Mouse (Mus musculus): ENCODE data around the gene Spib. TPM values are rescaled to one million over a fixed set of nuclear protein-coding genes. Genes with fewer than 3 reads are reported as not detected.

The Spib gene
- polyA plus RNA-seq, 1 experiment from 2014 or later = not detected

GRCm38 (mm10) chr7:44547041-44547440, 15.2 kb upstream of the Spib start:
- Histone ChIP-seq H3K4me1 (peaks cover 14% of the 10 kb centered on the region), H3K27ac (replicated peaks) (no peak overlapping the region), H3K36me3 (peaks cover 35% of the 10 kb centered on the region), H3K9me3 (no peaks in the 10 kb centered on the region), H3K4me3 (no peak overlapping the region), H3K9ac (replicated peaks) (peak overlapping the region; percentile 67; the same call in 1 of the 2 replicates), H3K4me2 (replicated peaks) (peak overlapping the region; percentile 87), H3K27me3 (no peaks in the 10 kb centered on the region)
- no peak for ATAC-seq (ENCODE audit: low FRiP score, low read depth)
- 98% methylated on average over 11 of the region's 13 CpGs for WGBS

- 92% methylated on average over 3 of the region's 3 CpGs for WGBS
- H3K36me3 ChIP-seq = peaks cover 35% of the 10 kb centered on the region
Observed at GRCm38 (mm10) chr7:44546274-44546673, 14.4 kb upstream of the Spib start.

GRCm38 (mm10) chr7:44543071-44543470, 11.2 kb upstream of the Spib start:
- ATAC-seq (ENCODE audit: low FRiP score, low read depth) = no peak
- WGBS = 81% methylated on average over 12 of the region's 12 CpGs

More at GRCm38 (mm10) chr7:44546274-44546673, 14.4 kb upstream of the Spib start:
- H3K27ac ChIP-seq (replicated peaks) = no peak overlapping the region
- no peak overlapping the region for H3K4me2 ChIP-seq (replicated peaks)
- no peaks in the 10 kb centered on the region for H3K27me3 ChIP-seq
- peaks cover 14% of the 10 kb centered on the region for H3K4me1 ChIP-seq
- H3K9ac ChIP-seq (replicated peaks) = no peak overlapping the region
- no peak overlapping the region for H3K4me3 ChIP-seq
- no peak for ATAC-seq (ENCODE audit: low FRiP score, low read depth)
- H3K9me3 ChIP-seq = no peaks in the 10 kb centered on the region

GRCm38 (mm10) chr7:44542555-44542954, 10.7 kb upstream of the Spib start:
- Histone ChIP-seq H3K4me3 (no peak overlapping the region), H3K27ac (replicated peaks) (no peak overlapping the region), H3K9ac (replicated peaks) (no peak overlapping the region), H3K36me3 (peaks cover 52% of the 10 kb centered on the region), H3K4me1 (peaks cover 7% of the 10 kb centered on the region), H3K4me2 (replicated peaks) (no peak overlapping the region), H3K9me3 (no peaks in the 10 kb centered on the region), H3K27me3 (no peaks in the 10 kb centered on the region)
- ATAC-seq (ENCODE audit: low FRiP score, low read depth) = no peak
- 96% methylated on average over 11 of the region's 11 CpGs for WGBS

More at GRCm38 (mm10) chr7:44543071-44543470, 11.2 kb upstream of the Spib start:
- H3K36me3 ChIP-seq = peaks cover 47% of the 10 kb centered on the region
- no peak overlapping the region for H3K4me2 ChIP-seq (replicated peaks)
- H3K9ac ChIP-seq (replicated peaks) = no peak overlapping the region
- peaks cover 13% of the 10 kb centered on the region for H3K4me1 ChIP-seq
- no peaks in the 10 kb centered on the region for H3K27me3 ChIP-seq
- H3K9me3 ChIP-seq = no peaks in the 10 kb centered on the region
- no peak overlapping the region for H3K4me3 ChIP-seq
- no peak overlapping the region for H3K27ac ChIP-seq (replicated peaks)

- H3K36me3 ChIP-seq = peaks cover 86% of the 10 kb centered on the region
- H3K4me1 ChIP-seq = no peaks in the 10 kb centered on the region
- no peaks in the 10 kb centered on the region for H3K9me3 ChIP-seq
- H3K9ac ChIP-seq (replicated peaks) = no peak overlapping the region
- no peak for ATAC-seq (ENCODE audit: low FRiP score, low read depth)
- 92% methylated on average over 41 of the region's 41 CpGs for WGBS
- H3K27ac ChIP-seq (replicated peaks) = no peak overlapping the region
- no peaks in the 10 kb centered on the region for H3K27me3 ChIP-seq
- H3K4me3 ChIP-seq = no peak overlapping the region
- no peak overlapping the region for H3K4me2 ChIP-seq (replicated peaks)
Observed at GRCm38 (mm10) chr7:44538756-44539624, 7.1 kb upstream of the Spib start.

- no peak for ATAC-seq (ENCODE audit: low FRiP score, low read depth)
- no peak overlapping the region for H3K9ac ChIP-seq (replicated peaks)
- WGBS = 93% methylated on average over 13 of the region's 13 CpGs
- H3K4me2 ChIP-seq (replicated peaks) = no peak overlapping the region
- no peaks in the 10 kb centered on the region for H3K4me1 ChIP-seq
- H3K9me3 ChIP-seq = no peaks in the 10 kb centered on the region
- peaks cover 96% of the 10 kb centered on the region for H3K36me3 ChIP-seq
- H3K4me3 ChIP-seq = no peak overlapping the region
- H3K27ac ChIP-seq (replicated peaks) = no peak overlapping the region
- no peaks in the 10 kb centered on the region for H3K27me3 ChIP-seq
Observed at GRCm38 (mm10) chr7:44537496-44537895, 5.6 kb upstream of the Spib start.

GRCm38 (mm10) chr7:44537009-44537408, 5.1 kb upstream of the Spib start:
- Histone ChIP-seq H3K9ac (replicated peaks) (no peak overlapping the region), H3K27ac (replicated peaks) (no peak overlapping the region), H3K4me2 (replicated peaks) (no peak overlapping the region), H3K9me3 (no peaks in the 10 kb centered on the region), H3K4me3 (no peak overlapping the region), H3K27me3 (no peaks in the 10 kb centered on the region), H3K4me1 (no peaks in the 10 kb centered on the region), H3K36me3 (peaks cover 94% of the 10 kb centered on the region)
- WGBS = 85% methylated on average over 7 of the region's 7 CpGs
- no peak for ATAC-seq (ENCODE audit: low FRiP score, low read depth)

GRCm38 (mm10) chr7:44536590-44536968, 4.7 kb upstream of the Spib start:
- Histone ChIP-seq H3K9me3 (no peaks in the 10 kb centered on the region), H3K4me1 (no peaks in the 10 kb centered on the region), H3K4me2 (replicated peaks) (no peak overlapping the region), H3K9ac (replicated peaks) (no peak overlapping the region), H3K36me3 (peaks cover 89% of the 10 kb centered on the region), H3K4me3 (no peak overlapping the region), H3K27me3 (no peaks in the 10 kb centered on the region), H3K27ac (replicated peaks) (no peak overlapping the region)
- no peak for ATAC-seq (ENCODE audit: low FRiP score, low read depth)
- 94% methylated on average over 6 of the region's 6 CpGs for WGBS

- ATAC-seq (ENCODE audit: low FRiP score, low read depth) = no peak
- no peak overlapping the region for H3K9ac ChIP-seq (replicated peaks)
- H3K27ac ChIP-seq (replicated peaks) = no peak overlapping the region
- H3K4me2 ChIP-seq (replicated peaks) = no peak overlapping the region
- no peaks in the 10 kb centered on the region for H3K27me3 ChIP-seq
- WGBS = 92% methylated on average over 27 of the region's 27 CpGs
- H3K4me3 ChIP-seq = no peak overlapping the region
- no peaks in the 10 kb centered on the region for H3K4me1 ChIP-seq
- peaks cover 83% of the 10 kb centered on the region for H3K36me3 ChIP-seq
- H3K9me3 ChIP-seq = no peaks in the 10 kb centered on the region
Observed at GRCm38 (mm10) chr7:44535657-44536589, 4.1 kb upstream of the Spib start.

GRCm38 (mm10) chr7:44534656-44535441, 3.0 kb upstream of the Spib start:
- Histone ChIP-seq H3K4me3 (no peak overlapping the region), H3K4me2 (replicated peaks) (no peak overlapping the region), H3K27me3 (0 out of 2 replicates have a peak, but pooled peaks cover 5% of the 10 kb centered on the region), H3K36me3 (peaks cover 72% of the 10 kb centered on the region), H3K4me1 (no peaks in the 10 kb centered on the region), H3K9ac (replicated peaks) (no peak overlapping the region), H3K9me3 (no peaks in the 10 kb centered on the region), H3K27ac (replicated peaks) (no peak overlapping the region)
- 90% methylated on average over 19 of the region's 19 CpGs for WGBS
- no peak for ATAC-seq (ENCODE audit: low FRiP score, low read depth)

- WGBS = 92% methylated on average over 13 of the region's 13 CpGs
- no peak for ATAC-seq (ENCODE audit: low FRiP score, low read depth)
- Histone ChIP-seq H3K27me3 (peaks cover 10% of the 10 kb centered on the region; the same call in 1 of the 2 replicates), H3K4me1 (no peaks in the 10 kb centered on the region), H3K36me3 (peaks cover 66% of the 10 kb centered on the region), H3K9me3 (no peaks in the 10 kb centered on the region), H3K4me3 (no peak overlapping the region), H3K4me2 (replicated peaks) (no peak overlapping the region), H3K27ac (replicated peaks) (no peak overlapping the region), H3K9ac (replicated peaks) (no peak overlapping the region)
Observed at GRCm38 (mm10) chr7:44534242-44534641, 2.4 kb upstream of the Spib start.

Measured in midbrain, embryonic 12.5 days (tissue).